Mouse (Mus musculus) liver, adult 2 months (tissue): ENCODE results near the gene Slc25a28. TPM values are rescaled to one million over a fixed set of nuclear protein-coding genes. Genes with fewer than 3 reads are reported as not detected.
A peak's percentile ranks its signal among the peaks of the same experiment; 100 is the strongest.

Experiments used
- DNase-seq: peaks from one replicate; pipeline ENCODE4 v3.0.0-alpha.2; 2011; ENCODE audit warnings: low read depth, low spot score; ENCODE audit errors: extremely low read depth
- H3K27ac ChIP-seq: fragments of 200-500 bp; replicated peaks from 2 replicates; pipeline ENCODE4 v1.5.1; 2012; ENCODE audit warnings: low read depth, mild to moderate bottlenecking, control low read depth, inconsistent platforms, low read length; ENCODE audit not compliant: insufficient read depth
- H3K27me3 ChIP-seq: fragments of 200-500 bp; 2 replicates; pipeline ENCODE4 v1.6.1; 2012; ENCODE audit warnings: mild to moderate bottlenecking, moderate library complexity, low read length, inconsistent platforms; ENCODE audit not compliant: control insufficient read depth, insufficient read depth
- H3K36me3 ChIP-seq: fragments of 200-500 bp; 2 replicates; pipeline ENCODE4 v1.6.1; 2012; ENCODE audit warnings: low read length, inconsistent platforms; ENCODE audit not compliant: control insufficient read depth, insufficient read depth
- H3K4me1 ChIP-seq: fragments of 200-500 bp; 2 replicates; pipeline ENCODE4 v1.6.1; 2011; ENCODE audit warnings: low read length; ENCODE audit not compliant: control insufficient read depth, insufficient read depth
- H3K4me3 ChIP-seq: fragments of 200-500 bp; 2 replicates; pipeline ENCODE4 v1.5.1; 2011; ENCODE audit warnings: low read depth, mild to moderate bottlenecking, control low read depth, low read length, moderate library complexity; ENCODE audit not compliant: insufficient read depth
- H3K79me2 ChIP-seq: fragments of 200-500 bp; 2 replicates; pipeline ENCODE4 v1.6.1; 2012; ENCODE audit warnings: inconsistent platforms, mild to moderate bottlenecking, low read length, moderate library complexity; ENCODE audit not compliant: control insufficient read depth, insufficient read depth
- H3K9ac ChIP-seq: fragments of 200-500 bp; 2 replicates; pipeline ENCODE4 v1.6.1; 2012; ENCODE audit warnings: low read depth, mild to moderate bottlenecking, control low read depth, inconsistent platforms, low read length
- CTCF ChIP-seq: fragments of 200-500 bp; IDR thresholded peaks from 2 replicates; pipeline ENCODE4 v1.5.1; 2011; ENCODE audit warnings: low read depth, low read length, control low read depth
- POLR2A ChIP-seq: fragments of 200-500 bp; IDR thresholded peaks from 2 replicates; pipeline ENCODE4 v1.6.1; 2011; ENCODE audit warnings: low read length, control low read depth; ENCODE audit not compliant: insufficient read depth; ENCODE audit errors: extremely low read depth
- WGBS: fragments of 180-500 bp; shearing (Covaris S2); methylation state at CpG from one replicate; pipeline ENCODE4 v1.1.7; 2018; 5-methylcytosine and 5-hydroxymethylcytosine counted together
- polyA plus RNA-seq: library from polyadenylated mRNA; depleted of rRNA; stranded (reverse); fragments of >200 nt; gene quantifications from 2 replicates; pipeline ENCODE4 v1.2.3, GENCODE M21; 2012; rRNA removed
- total RNA-seq: library from RNA; depleted of rRNA; stranded (reverse); fragments of >200 nt; gene quantifications from 2 replicates; pipeline ENCODE4 v1.2.3, GENCODE M21; 2014; rRNA removed

The Slc25a28 gene
- total RNA-seq (18.2 and 20.5 TPM in 2 replicates), polyA plus RNA-seq (33.9 and 43.0 TPM in 2 replicates)

GRCm38 (mm10) chr19:43674730-43675524, at the start of gene Slc25a28:
TSS of gene Slc25a28 (minus strand) at chr19:43674881.
- 1% methylated on average over 77 of the region's 79 CpGs for WGBS
- TF ChIP-seq CTCF, result peak; percentile 76
- peak; percentile 66 for TF ChIP-seq POLR2A
- Histone ChIP-seq H3K4me3 (peak within 1 kb of the TSS; percentile 66), H3K79me2 (peaks cover 9% of the 10 kb centered on the region; the same call in 1 of the 2 replicates), H3K27ac (peak within 1 kb of the TSS; percentile 81), H3K36me3 (no peaks in the 10 kb centered on the region), H3K9ac (peak within 1 kb of the TSS; percentile 92), H3K4me1 (peaks cover 9% of the 10 kb centered on the region), H3K27me3 (no peaks in the 10 kb centered on the region)
- peak; percentile 100 for DNase-seq

GRCm38 (mm10) chr19:43724194-43724593, 49.5 kb upstream of the Slc25a28 start:
- 98% methylated on average over 20 of the region's 20 CpGs for WGBS
- Histone ChIP-seq H3K27ac (no peak overlapping the region), H3K4me3 (no peak overlapping the region), H3K27me3 (no peaks in the 10 kb centered on the region), H3K36me3 (peaks cover 24% of the 10 kb centered on the region), H3K79me2 (no peaks in the 10 kb centered on the region), H3K4me1 (no peaks in the 10 kb centered on the region), H3K9ac (no peak overlapping the region)
- TF ChIP-seq POLR2A (no peak), CTCF (no peak)
- DNase-seq, result no peak

DNA sequence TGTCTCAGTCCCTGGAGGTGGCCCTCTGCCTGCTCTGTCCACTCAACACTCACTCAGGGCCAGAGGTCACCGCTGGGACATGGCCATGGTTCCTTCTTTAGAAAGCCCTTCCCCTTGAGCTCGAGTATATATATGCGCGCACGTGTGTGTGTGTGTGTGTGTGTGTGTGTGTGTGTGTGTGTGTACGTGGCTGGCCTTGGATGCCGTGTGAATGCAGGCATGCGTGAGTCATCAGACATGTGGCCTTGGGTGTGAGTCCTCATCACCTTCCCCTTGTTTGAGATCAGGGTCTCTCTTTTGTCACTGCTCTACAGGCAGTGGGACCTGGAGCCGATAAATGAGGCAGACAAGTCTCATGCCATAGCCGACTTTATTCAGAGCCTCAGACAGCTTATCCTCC, 48.8 kb upstream of the Slc25a28 start:
- Histone ChIP-seq H3K4me1 (no peaks in the 10 kb centered on the region), H3K27me3 (no peaks in the 10 kb centered on the region), H3K27ac (no peak overlapping the region), H3K4me3 (no peak overlapping the region), H3K9ac (no peak overlapping the region), H3K79me2 (no peaks in the 10 kb centered on the region), H3K36me3 (peaks cover 26% of the 10 kb centered on the region)
- WGBS, result 80% methylated on average over 10 of the region's 10 CpGs
- no peak for DNase-seq
- TF ChIP-seq CTCF (no peak), POLR2A (no peak)

DNA sequence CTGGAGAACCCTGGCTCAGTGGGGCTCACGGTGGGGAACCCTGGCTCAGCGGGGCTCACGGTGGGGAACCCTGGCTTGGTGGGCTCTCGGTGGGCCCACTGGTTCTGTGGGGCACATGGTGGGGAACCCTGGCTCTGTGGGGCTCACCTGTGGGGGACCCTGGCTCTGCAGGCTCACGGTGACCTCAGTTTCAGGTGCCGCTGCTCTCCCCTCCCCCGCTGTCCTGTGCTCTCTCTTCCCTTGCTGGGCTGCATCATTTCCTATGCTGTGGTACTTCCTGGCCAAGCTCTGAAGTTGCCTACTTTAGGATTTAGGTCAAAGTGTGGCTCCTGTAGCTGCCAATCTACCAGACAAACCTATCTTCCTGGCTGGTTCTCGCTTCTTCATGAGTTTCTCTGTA, 48.2 kb upstream of the Slc25a28 start:
- Histone ChIP-seq H3K27ac (no peak overlapping the region), H3K79me2 (no peaks in the 10 kb centered on the region), H3K4me1 (no peaks in the 10 kb centered on the region), H3K9ac (no peak overlapping the region), H3K4me3 (no peak overlapping the region), H3K36me3 (peaks cover 20% of the 10 kb centered on the region), H3K27me3 (no peaks in the 10 kb centered on the region)
- no peak for DNase-seq
- WGBS, result 78% methylated on average over 8 of the region's 8 CpGs
- TF ChIP-seq CTCF (no peak), POLR2A (no peak)

- no peaks in the 10 kb centered on the region for H3K79me2 ChIP-seq
- no peaks in the 10 kb centered on the region for H3K27me3 ChIP-seq
- TF ChIP-seq POLR2A (no peak), CTCF (no peak)
- no peaks in the 10 kb centered on the region for H3K4me1 ChIP-seq
- H3K36me3 ChIP-seq, result peaks cover 9% of the 10 kb centered on the region; the same call in 1 of the 2 replicates
- no peak overlapping the region for H3K9ac ChIP-seq
- WGBS, result 98% methylated on average over 11 of the region's 11 CpGs
- no peak overlapping the region for H3K27ac ChIP-seq
- no peak overlapping the region for H3K4me3 ChIP-seq
- no peak for DNase-seq
These were observed 45.4 kb upstream of the Slc25a28 start for GRCm38 (mm10) chr19:43720061-43720460.

- Histone ChIP-seq H3K27me3 (no peaks in the 10 kb centered on the region), H3K4me1 (no peaks in the 10 kb centered on the region), H3K27ac (no peak overlapping the region), H3K9ac (no peak overlapping the region), H3K79me2 (no peaks in the 10 kb centered on the region), H3K4me3 (no peak overlapping the region), H3K36me3 (peaks cover 3% of the 10 kb centered on the region; the same call in 1 of the 2 replicates)
- DNase-seq, result no peak
- WGBS, result 88% methylated on average over 5 of the region's 5 CpGs
- TF ChIP-seq POLR2A (no peak), CTCF (no peak)
These were observed 37.3 kb upstream of the Slc25a28 start for GRCm38 (mm10) chr19:43711971-43712370.
